Mouse (Mus musculus) embryonic facial prominence, embryonic 13.5 days (tissue): ENCODE measurements around the gene Opalin. TPM values are rescaled to one million over a fixed set of nuclear protein-coding genes. Genes with fewer than 3 reads are reported as not detected.

Source experiments
- ATAC-seq: fragments of 200-750 bp; cut with Nextera tagmentation; 2 replicates; pipeline ENCODE4 v1.8.0; 2017; ENCODE audit warnings: low read depth; ENCODE audit not compliant: insufficient number of reproducible peaks, insufficient read depth, low FRiP score, low TSS enrichment
- H3K27ac ChIP-seq: fragments of 300-500 bp; sonication (generic); 2 replicates; pipeline ENCODE4 v1.5.1; 2015; ENCODE audit warnings: moderate library complexity, mild to moderate bottlenecking, inconsistent platforms
- H3K27me3 ChIP-seq: fragments of 300-500 bp; sonication (generic); 2 replicates; pipeline ENCODE4 v1.6.1; 2015; ENCODE audit warnings: mild to moderate bottlenecking, inconsistent platforms
- H3K36me3 ChIP-seq: fragments of 300-500 bp; sonication (generic); 2 replicates; pipeline ENCODE4 v1.6.1; 2015; ENCODE audit warnings: mild to moderate bottlenecking, inconsistent platforms
- H3K4me1 ChIP-seq: fragments of 300-500 bp; sonication (generic); 2 replicates; pipeline ENCODE4 v1.6.1; 2015; ENCODE audit warnings: inconsistent platforms
- H3K4me2 ChIP-seq: fragments of 300-500 bp; sonication (generic); 2 replicates; pipeline ENCODE4 v1.6.1; 2015; ENCODE audit warnings: moderate library complexity, mild to moderate bottlenecking, inconsistent platforms
- H3K4me3 ChIP-seq: fragments of 300-500 bp; sonication (generic); 2 replicates; pipeline ENCODE4 v1.5.1; 2015; ENCODE audit warnings: mild to moderate bottlenecking, inconsistent platforms
- H3K9ac ChIP-seq: fragments of 300-500 bp; sonication (generic); 2 replicates; pipeline ENCODE4 v1.6.1; 2015; ENCODE audit warnings: mild to moderate bottlenecking, inconsistent platforms
- H3K9me3 ChIP-seq: fragments of 300-500 bp; sonication (generic); 2 replicates; pipeline ENCODE4 v1.6.1; 2016; ENCODE audit warnings: inconsistent platforms
- WGBS: fragments of 180-500 bp; shearing (Covaris S2); methylation state at CpG from one replicate; pipeline ENCODE4 v1.1.7; 2015; ENCODE audit warnings: mixed read lengths; 5-methylcytosine and 5-hydroxymethylcytosine counted together
- polyA plus RNA-seq: library from polyadenylated mRNA; unstranded; fragments of >200 nt; fragmentation: Nextera tagmentation; extraction: Ambion mirVana; gene quantifications from 2 replicates; pipeline ENCODE4 v1.2.1, GENCODE M21; 2015

The Opalin gene
- polyA plus RNA-seq, result not detected in 2 replicates

GRCm38 (mm10) chr19:41076906-41077305 lies at the start of gene Opalin:
Opalin (minus strand) TSS chr19:41077113.
- Histone ChIP-seq H3K4me2 (no peak within 1 kb of the TSS), H3K27ac (no peak within 1 kb of the TSS), H3K36me3 (no peaks in the 10 kb centered on the region), H3K4me1 (no peaks in the 10 kb centered on the region), H3K4me3 (no peak within 1 kb of the TSS), H3K27me3 (0 out of 2 replicates have a peak, but pooled peaks cover 3% of the 10 kb centered on the region), H3K9me3 (no peaks in the 10 kb centered on the region), H3K9ac (no peak within 1 kb of the TSS)
- WGBS, result 81% methylated on average over 3 of the region's 3 CpGs
- ATAC-seq, result no peak

GRCm38 (mm10) chr19:41123009-41123408 lies 46.1 kb upstream of the Opalin start:
- 39% methylated on average over 3 of the region's 3 CpGs for WGBS
- no peak overlapping the region for H3K27ac ChIP-seq
- no peaks in the 10 kb centered on the region for H3K27me3 ChIP-seq
- peaks cover 17% of the 10 kb centered on the region for H3K4me1 ChIP-seq
- no peak overlapping the region for H3K4me3 ChIP-seq
- no peak overlapping the region for H3K4me2 ChIP-seq
- no peaks in the 10 kb centered on the region for H3K9me3 ChIP-seq
- H3K36me3 ChIP-seq, result no peaks in the 10 kb centered on the region
- no peak overlapping the region for H3K9ac ChIP-seq
- ATAC-seq, result no peak

DNA sequence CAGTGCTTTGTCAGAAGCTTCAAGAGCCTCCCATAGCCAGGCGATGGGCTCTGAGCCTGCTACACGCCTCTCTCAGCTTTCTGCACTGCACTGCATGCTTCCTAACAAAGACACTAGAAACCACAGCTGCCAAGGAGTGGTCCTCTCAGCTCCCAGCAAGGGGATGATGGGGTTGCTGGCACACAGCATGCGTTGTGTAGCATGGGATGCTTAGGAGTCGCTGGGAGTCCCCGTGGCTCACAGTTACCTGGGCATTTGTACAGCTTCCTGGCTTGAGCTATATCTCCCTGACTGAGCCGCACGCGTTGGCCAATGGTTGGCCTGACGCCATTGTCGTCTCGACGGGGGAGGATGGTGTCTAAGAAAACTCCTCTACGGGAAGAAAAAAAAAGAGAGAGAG lies 43.0 kb upstream of the Opalin start:
- H3K9me3 ChIP-seq, result no peaks in the 10 kb centered on the region
- H3K27ac ChIP-seq, result no peak overlapping the region
- H3K36me3 ChIP-seq, result no peaks in the 10 kb centered on the region
- no peaks in the 10 kb centered on the region for H3K27me3 ChIP-seq
- ATAC-seq, result no peak
- peaks cover 23% of the 10 kb centered on the region for H3K4me1 ChIP-seq
- no peak overlapping the region for H3K9ac ChIP-seq
- 90% methylated on average over 13 of the region's 13 CpGs for WGBS
- no peak overlapping the region for H3K4me2 ChIP-seq
- no peak overlapping the region for H3K4me3 ChIP-seq

DNA sequence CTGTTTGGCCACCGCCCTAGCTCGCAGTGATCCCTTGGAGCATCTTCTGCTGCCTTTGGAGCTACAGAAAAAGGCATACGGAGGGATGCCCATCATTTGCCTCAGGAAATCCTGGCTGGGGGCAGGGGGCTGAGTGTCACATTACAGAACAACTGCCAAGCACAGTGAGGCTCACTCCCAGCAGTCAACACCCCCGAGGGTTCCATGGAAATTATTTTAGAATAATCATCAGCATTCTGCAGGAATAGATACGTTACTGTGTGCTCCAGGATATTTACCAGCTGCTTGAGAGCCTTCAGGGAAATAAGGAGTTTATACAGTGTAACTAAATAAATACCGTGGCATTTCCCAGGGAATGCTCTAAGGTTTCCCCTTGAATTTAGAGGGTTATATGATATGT lies 41.4 kb upstream of the Opalin start:
- H3K9ac ChIP-seq, result no peak overlapping the region
- no peak overlapping the region for H3K27ac ChIP-seq
- WGBS, result 18% methylated on average over 6 of the region's 6 CpGs
- H3K9me3 ChIP-seq, result no peaks in the 10 kb centered on the region
- no peaks in the 10 kb centered on the region for H3K36me3 ChIP-seq
- no peak for ATAC-seq
- no peaks in the 10 kb centered on the region for H3K27me3 ChIP-seq
- H3K4me2 ChIP-seq, result no peak overlapping the region
- peaks cover 26% of the 10 kb centered on the region for H3K4me1 ChIP-seq
- no peak overlapping the region for H3K4me3 ChIP-seq

- Histone ChIP-seq H3K4me1 (peaks cover 26% of the 10 kb centered on the region), H3K4me3 (no peak overlapping the region), H3K36me3 (no peaks in the 10 kb centered on the region), H3K9me3 (no peaks in the 10 kb centered on the region), H3K27me3 (no peaks in the 10 kb centered on the region), H3K9ac (no peak overlapping the region), H3K4me2 (no peak overlapping the region), H3K27ac (no peak overlapping the region)
- 70% methylated on average over 4 of the region's 4 CpGs for WGBS
- no peak for ATAC-seq
Measured at GRCm38 (mm10) chr19:41117334-41117733, 40.4 kb upstream of the Opalin start.

DNA sequence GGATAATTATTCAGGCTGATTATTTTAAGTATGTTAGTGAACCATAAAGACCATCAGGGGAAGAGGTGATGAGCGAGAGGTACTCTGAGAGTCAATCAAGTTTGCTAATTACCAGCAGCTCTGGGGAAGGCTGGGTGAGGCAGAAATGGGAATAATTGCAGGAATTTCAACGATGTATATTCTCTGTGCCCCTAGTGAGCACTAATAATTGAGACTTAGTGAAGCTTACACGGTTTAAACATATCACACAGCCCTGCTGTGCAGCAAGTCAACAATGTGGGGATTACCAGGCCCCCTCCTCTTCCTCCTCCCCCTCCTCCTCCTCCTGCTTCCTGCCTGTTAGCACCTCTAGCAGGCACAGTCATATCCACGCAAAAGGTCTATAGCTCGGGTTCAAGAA lies 37.7 kb upstream of the Opalin start:
- H3K27me3 ChIP-seq, result peaks cover 2% of the 10 kb centered on the region; the same call in 1 of the 2 replicates
- no peaks in the 10 kb centered on the region for H3K36me3 ChIP-seq
- no peak overlapping the region for H3K4me3 ChIP-seq
- H3K9ac ChIP-seq, result no peak overlapping the region
- H3K4me1 ChIP-seq, result peaks cover 22% of the 10 kb centered on the region
- WGBS, result 27% methylated on average over 5 of the region's 5 CpGs
- no peaks in the 10 kb centered on the region for H3K9me3 ChIP-seq
- no peak overlapping the region for H3K27ac ChIP-seq
- H3K4me2 ChIP-seq, result no peak overlapping the region
- ATAC-seq, result no peak

GRCm38 (mm10) chr19:41113911-41114531 lies 37.1 kb upstream of the Opalin start:
- Histone ChIP-seq H3K4me3 (no peak overlapping the region), H3K27ac (no peak overlapping the region), H3K4me2 (no peak overlapping the region), H3K36me3 (no peaks in the 10 kb centered on the region), H3K4me1 (peaks cover 19% of the 10 kb centered on the region), H3K9me3 (no peaks in the 10 kb centered on the region), H3K27me3 (peaks cover 2% of the 10 kb centered on the region; the same call in 1 of the 2 replicates), H3K9ac (no peak overlapping the region)
- WGBS, result 77% methylated on average over 17 of the region's 17 CpGs
- ATAC-seq, result no peak

DNA sequence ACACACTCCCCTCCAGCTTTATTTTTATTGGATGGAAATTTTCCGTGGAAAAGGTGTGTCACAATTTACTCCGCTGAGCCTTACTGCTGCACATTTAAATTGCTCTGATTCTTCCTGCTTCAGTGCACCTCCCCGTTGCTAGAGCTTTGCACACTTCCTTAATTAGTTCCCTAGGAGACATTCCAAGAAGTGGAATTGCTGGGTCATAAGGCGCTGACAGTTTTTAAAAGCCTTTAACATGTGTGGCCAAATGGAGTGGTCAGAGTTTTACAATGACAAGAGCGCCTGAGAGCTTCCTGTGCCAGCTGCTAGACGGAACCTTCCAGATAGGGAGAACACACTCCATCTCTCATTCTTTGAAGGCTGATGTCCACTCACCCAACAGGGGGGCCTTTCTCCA lies 35.7 kb upstream of the Opalin start:
- H3K4me2 ChIP-seq, result no peak overlapping the region
- H3K27ac ChIP-seq, result no peak overlapping the region
- peaks cover 2% of the 10 kb centered on the region; the same call in 1 of the 2 replicates for H3K27me3 ChIP-seq
- H3K9me3 ChIP-seq, result no peaks in the 10 kb centered on the region
- no peak overlapping the region for H3K9ac ChIP-seq
- no peak for ATAC-seq
- 60% methylated on average over 6 of the region's 6 CpGs for WGBS
- peaks cover 8% of the 10 kb centered on the region for H3K4me1 ChIP-seq
- no peak overlapping the region for H3K4me3 ChIP-seq
- H3K36me3 ChIP-seq, result no peaks in the 10 kb centered on the region

DNA sequence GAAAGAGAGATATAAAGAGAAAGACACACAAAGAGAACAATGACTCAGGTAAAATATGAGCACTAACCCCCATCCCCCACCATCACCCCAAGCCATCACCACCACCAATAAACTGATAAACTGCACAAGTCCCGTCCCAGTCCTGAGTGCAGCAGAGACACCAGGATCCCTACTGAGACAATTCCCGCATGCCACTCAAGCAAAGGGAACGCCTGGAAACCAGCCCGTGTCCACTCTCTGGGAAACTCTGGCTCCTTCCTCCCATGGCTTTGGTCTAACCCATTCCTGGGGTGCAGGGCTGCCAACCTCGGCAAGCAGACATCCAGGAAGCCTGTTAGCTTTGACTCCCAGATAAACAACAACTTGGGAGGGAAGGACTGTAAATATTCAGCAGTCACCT lies 33.1 kb upstream of the Opalin start:
- WGBS, result 61% methylated on average over 5 of the region's 5 CpGs
- ATAC-seq, result no peak

GRCm38 (mm10) chr19:41109496-41109895 lies 32.6 kb upstream of the Opalin start:
- Histone ChIP-seq H3K36me3 (no peaks in the 10 kb centered on the region), H3K27me3 (peaks cover 2% of the 10 kb centered on the region), H3K4me2 (no peak overlapping the region), H3K4me1 (peaks cover 5% of the 10 kb centered on the region; the same call in 1 of the 2 replicates), H3K27ac (no peak overlapping the region), H3K4me3 (no peak overlapping the region), H3K9ac (no peak overlapping the region), H3K9me3 (no peaks in the 10 kb centered on the region)
- no peak for ATAC-seq
- 72% methylated on average over 8 of the region's 8 CpGs for WGBS

More for the DNA sequence above, 33.1 kb upstream of the Opalin start:
- H3K9ac ChIP-seq, result no peak overlapping the region
- no peaks in the 10 kb centered on the region for H3K9me3 ChIP-seq
- no peaks in the 10 kb centered on the region for H3K36me3 ChIP-seq
- no peak overlapping the region for H3K27ac ChIP-seq
- H3K4me3 ChIP-seq, result no peak overlapping the region
- peaks cover 2% of the 10 kb centered on the region for H3K27me3 ChIP-seq
- no peak overlapping the region for H3K4me2 ChIP-seq
- peaks cover 8% of the 10 kb centered on the region for H3K4me1 ChIP-seq

DNA sequence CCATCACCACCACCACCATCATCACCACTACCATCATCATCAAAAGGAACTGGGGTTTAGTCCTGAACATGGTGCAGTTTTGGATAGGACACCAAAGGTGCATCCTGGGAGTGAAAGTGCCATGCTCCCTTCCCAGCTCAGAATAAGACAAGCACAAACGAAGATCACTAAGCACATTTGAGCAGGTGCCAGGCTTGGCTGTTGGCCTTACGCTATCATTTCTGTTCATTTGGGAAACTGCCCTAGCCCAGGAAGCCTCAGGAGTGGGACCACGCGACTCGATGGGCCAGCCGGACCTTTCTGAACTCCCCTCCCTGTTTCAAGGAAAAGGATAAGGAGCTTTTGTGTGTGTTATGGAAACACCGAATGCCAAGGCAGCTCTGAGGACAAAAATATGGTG lies 31.8 kb upstream of the Opalin start:
- no peaks in the 10 kb centered on the region for H3K36me3 ChIP-seq
- no peak for ATAC-seq
- WGBS, result 90% methylated on average over 7 of the region's 7 CpGs

DNA sequence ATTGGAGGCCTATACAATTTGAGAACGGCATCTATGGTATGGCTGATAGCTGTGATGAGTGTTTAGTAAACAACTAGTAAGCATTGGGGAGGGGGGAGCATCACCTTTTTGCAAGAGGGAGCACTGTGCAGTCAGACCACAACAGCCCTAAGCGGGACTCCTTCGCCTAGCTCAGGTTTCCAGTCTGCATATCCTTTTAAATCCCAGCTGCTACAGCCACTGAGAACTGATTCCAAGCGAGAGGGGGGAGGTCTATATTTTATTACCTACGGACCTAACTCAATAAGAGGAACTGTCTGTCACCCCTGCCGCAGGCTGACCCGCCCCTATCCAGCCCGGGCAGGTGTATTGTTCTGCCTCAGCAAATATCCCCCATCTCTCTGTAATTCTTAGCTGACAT lies 30.6 kb upstream of the Opalin start:
- Histone ChIP-seq H3K9me3 (no peaks in the 10 kb centered on the region), H3K27ac (no peak overlapping the region), H3K9ac (no peak overlapping the region), H3K4me3 (no peak overlapping the region), H3K4me1 (peaks cover 5% of the 10 kb centered on the region; the same call in 1 of the 2 replicates), H3K4me2 (no peak overlapping the region), H3K27me3 (peaks cover 2% of the 10 kb centered on the region), H3K36me3 (no peaks in the 10 kb centered on the region)
- ATAC-seq, result no peak; the same call in 1 of the 2 replicates
- 43% methylated on average over 8 of the region's 8 CpGs for WGBS

More for the DNA sequence above, 31.8 kb upstream of the Opalin start:
- H3K9ac ChIP-seq, result no peak overlapping the region
- no peak overlapping the region for H3K4me2 ChIP-seq
- no peak overlapping the region for H3K4me3 ChIP-seq
- peaks cover 2% of the 10 kb centered on the region for H3K27me3 ChIP-seq
- H3K27ac ChIP-seq, result no peak overlapping the region
- H3K4me1 ChIP-seq, result peaks cover 5% of the 10 kb centered on the region; the same call in 1 of the 2 replicates
- no peaks in the 10 kb centered on the region for H3K9me3 ChIP-seq
